Mouse (Mus musculus): Measurements from ENCODE around the gene Tent4b.

DNA sequence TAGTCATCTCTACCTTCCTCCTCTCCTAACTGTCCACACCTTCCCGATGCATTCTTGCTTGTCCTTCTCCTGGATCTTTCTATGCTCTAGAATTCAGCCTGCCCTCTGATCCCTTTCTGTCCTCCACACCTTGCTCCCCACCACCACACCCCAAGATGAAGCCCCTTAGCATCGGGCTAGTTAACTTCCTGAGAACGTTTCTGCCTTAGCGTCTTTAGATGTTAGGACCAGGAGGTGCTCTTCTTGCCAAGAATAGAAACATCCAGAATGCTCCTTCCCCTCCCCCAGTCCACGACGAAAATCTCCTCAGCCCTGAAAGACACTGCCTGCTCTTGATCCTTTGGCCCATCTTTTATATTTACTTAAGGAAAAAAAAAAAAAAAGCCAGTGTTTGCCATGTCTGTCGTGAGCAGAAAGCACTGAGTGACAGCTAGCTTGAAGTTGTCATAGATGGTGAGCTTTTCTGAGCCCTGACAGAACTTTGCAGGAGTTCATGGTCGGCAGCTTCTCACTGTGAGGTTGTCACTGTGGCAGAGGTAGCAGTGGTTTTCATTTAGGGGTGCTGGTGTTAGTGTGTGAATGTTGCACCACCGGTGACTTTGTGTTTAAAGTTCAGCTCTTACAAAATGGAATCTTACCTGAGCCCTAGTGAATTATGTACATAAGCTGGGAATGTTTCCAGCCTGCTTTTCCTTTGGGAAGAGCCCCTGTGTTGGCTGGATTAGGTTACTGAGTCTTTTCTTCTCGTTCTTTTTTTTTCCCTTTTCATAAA, 1.9 kb downstream of the Tent4b start:
- no peak for TF ChIP-seq CTCF (IDR thresholded peaks at IDR 0.05; ENCODE audit: low read depth)
- TF ChIP-seq EP300 (IDR thresholded peaks at IDR 0.05; ENCODE audit: low read depth): peak; percentile 26; the same call in 1 of the 2 replicates

All from liver, postnatal 0 days (tissue).